Mouse (Mus musculus): ENCODE results near the gene Taar6.

Taar6 gene

GRCm38 (mm10) chr10:23985546-23985945 is at the start of gene Taar6:
Taar6 (minus strand) TSS chr10:23985646.
- DNase-seq (ENCODE audit: low spot score), result no peak

DNA sequence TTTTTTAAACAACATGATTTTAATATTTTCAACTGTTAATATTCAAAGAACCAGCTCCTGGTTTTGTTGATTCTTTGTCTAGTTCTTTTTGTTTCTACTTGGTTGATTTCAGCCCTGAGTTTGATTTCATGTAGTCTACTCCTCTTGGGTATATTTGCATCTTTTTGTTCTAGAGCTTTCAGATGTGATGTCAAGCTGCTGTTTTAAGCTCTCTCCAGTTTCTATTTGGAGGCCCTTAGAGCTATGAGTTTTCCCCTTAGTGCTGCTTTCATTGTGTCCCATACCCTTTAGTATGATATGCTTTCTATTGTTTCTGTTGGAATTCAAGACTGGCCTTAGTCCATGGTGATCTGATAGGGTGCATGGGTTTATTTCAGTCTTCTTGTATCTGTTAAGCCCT is 45.9 kb upstream of the Taar6 start:
- no peak for DNase-seq (ENCODE audit: low spot score)

GRCm38 (mm10) chr10:24026922-24027321 is 41.5 kb upstream of the Taar6 start, which contains the start of gene Taar7d:
Taar7d (plus strand) TSS chr10:24027222.
- DNase-seq (ENCODE audit: low spot score), result no peak

DNA sequence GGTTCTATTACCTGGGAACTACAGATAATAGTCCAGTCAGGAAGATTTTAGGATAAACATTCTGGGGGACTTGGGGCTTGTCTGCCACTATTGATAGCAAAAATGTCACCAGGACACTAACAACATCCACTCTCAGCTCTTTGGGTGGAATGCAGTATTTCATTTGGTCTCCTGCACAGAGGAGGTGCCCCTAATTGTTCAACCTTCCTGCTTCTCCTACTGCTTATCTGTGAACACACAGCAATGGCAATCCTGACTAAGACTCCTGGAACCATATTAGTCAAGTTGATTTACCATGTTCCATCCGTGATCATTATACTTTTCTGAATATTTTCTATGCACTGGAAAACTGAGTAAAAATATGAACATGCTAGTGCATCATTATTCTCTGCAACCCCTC is 22.7 kb upstream of the Taar6 start:
- DNase-seq (ENCODE audit: low spot score), result no peak

- DNase-seq (ENCODE audit: low spot score), result no peak
Observed at GRCm38 (mm10) chr10:24007034-24007433, 21.6 kb upstream of the Taar6 start.

GRCm38 (mm10) chr10:24006442-24006841 is 21.0 kb upstream of the Taar6 start:
- DNase-seq (ENCODE audit: low spot score), result no peak

- DNase-seq (ENCODE audit: low spot score), result no peak
Observed at GRCm38 (mm10) chr10:23999639-24000038, 14.2 kb upstream of the Taar6 start, which contains the start of gene Taar7b. Taar7b (plus strand) TSS chr10:23999939.

DNA sequence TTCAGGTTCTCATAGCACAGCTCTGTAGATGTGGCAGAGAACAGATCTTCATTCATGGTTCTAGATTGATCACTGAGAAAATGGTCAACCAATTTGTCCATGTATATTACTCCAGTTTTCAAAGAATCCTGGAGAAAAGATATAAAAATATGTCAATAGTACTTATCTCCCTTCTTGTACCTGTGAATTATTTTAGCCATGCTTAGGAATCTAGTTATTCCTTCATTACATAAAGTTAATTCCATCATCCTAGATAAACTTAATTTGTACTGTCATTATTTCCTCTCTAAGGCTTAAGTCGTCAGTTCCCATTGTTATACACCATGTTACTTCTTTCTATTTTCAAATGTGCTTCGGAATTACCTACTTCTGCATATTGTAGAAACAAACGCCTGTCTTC is 7.9 kb upstream of the Taar6 start, which contains the start of gene Taar7a:
TSS of gene Taar7a (minus strand) at position 101 of the 400 bp plus-strand sequence.
- no peak for DNase-seq (ENCODE audit: low spot score)

- DNase-seq (ENCODE audit: low spot score), result no peak
Observed at GRCm38 (mm10) chr10:23986419-23986818, 973 bp upstream of the Taar6 start.

- peak; percentile 86 for DNase-seq (ENCODE audit: low spot score)
Observed at GRCm38 (mm10) chr10:23978901-23979705, 6.3 kb downstream of the Taar6 start.

DNA sequence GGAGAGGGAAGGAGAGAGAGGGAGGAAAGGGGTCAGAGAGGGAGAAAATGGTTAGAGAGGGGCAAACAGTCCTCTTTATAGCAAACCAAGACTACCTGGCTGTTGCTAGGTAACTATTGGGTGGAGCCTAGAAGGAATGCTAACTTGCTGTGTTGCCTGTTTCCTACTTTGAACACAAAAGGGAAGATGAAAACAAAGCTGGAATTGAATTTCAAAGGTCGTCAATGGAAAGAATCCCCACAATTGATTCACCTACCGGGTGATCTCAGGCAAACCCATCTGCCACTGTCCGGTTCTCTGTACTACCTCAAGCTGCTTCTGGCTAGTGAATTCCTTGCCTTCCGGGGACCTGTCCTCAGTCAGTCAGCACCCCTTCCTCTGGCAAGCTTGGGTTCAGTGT is 7.5 kb downstream of the Taar6 start:
- DNase-seq (ENCODE audit: low spot score), result no peak

GRCm38 (mm10) chr10:23971256-23971655 is 14.2 kb downstream of the Taar6 start:
- no peak for DNase-seq (ENCODE audit: low spot score)

DNA sequence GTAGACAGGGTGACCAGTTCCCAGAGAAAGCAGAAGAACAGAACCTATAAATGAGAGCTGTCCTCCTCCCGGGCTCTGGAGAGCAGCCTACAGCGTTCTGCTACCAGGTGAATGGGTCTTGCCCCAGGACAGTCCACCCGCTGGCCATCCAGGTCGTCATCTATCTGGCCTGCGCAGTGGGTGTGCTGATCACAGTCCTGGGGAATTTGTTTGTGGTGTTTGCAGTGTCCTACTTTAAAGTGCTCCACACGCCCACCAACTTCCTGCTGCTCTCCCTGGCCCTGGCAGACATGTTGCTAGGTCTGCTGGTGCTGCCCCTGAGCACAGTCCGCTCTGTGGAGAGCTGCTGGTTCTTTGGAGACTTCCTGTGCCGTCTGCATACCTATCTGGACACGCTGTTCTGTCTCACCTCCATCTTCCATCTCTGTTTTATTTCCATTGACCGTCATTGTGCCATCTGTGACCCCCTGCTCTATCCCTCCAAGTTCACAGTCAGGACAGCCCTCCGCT is 14.7 kb downstream of the Taar6 start, which contains the start of gene Taar5:
TSS of gene Taar5 (plus strand) at position 51 of the 510 bp plus-strand sequence.
- DNase-seq (ENCODE audit: low spot score), result no peak

GRCm38 (mm10) chr10:23964921-23965610 is 20.4 kb downstream of the Taar6 start:
- no peak for DNase-seq (ENCODE audit: low spot score)

DNA sequence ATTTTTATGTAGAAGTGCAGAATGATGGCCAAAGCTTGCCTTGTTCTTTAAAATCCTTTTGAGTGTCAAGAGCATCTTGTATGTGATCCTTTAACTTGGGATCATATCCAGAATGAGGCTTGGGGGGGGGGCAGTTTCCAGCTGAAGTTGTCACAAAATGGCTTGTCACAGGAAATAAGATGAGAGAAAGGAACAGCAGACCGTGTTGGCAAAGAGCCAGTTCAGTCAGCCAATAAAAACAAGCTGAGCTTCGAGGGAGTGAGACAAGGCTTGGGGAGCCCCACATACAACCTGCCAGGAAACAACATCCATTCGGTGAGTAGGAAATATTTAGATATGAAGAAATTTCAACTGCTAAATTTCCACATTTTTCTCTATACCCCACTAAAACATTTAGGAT is 22.0 kb downstream of the Taar6 start:
- no peak for DNase-seq (ENCODE audit: low spot score)

- DNase-seq (ENCODE audit: low spot score), result no peak
Observed at GRCm38 (mm10) chr10:23960444-23960915, 25.0 kb downstream of the Taar6 start, which contains the start of gene Taar4. Taar4 (plus strand) TSS chr10:23960494.

GRCm38 (mm10) chr10:23959071-23959470 is 26.4 kb downstream of the Taar6 start:
- no peak for DNase-seq (ENCODE audit: low spot score)

GRCm38 (mm10) chr10:23951714-23952113 is 33.7 kb downstream of the Taar6 start:
- DNase-seq (ENCODE audit: low spot score), result no peak

DNA sequence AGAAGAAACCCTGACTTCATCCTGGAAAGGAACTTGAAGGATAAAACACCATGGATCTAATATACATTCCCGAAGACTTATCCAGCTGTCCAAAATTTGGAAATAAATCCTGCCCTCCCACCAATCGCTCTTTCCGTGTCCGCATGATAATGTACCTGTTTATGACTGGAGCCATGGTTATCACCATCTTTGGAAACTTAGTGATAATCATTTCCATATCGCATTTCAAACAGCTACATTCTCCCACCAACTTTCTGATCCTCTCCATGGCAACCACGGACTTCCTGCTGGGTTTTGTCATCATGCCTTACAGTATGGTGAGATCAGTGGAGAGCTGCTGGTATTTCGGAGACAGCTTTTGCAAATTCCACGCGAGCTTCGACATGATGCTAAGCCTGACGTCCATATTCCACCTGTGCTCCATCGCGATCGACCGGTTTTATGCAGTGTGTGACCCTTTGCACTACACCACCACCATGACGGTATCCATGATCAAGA is 35.9 kb downstream of the Taar6 start, which contains the start of gene Taar3:
TSS of gene Taar3 (plus strand) at position 51 of the 498 bp plus-strand sequence.
- DNase-seq (ENCODE audit: low spot score), result no peak

- no peak for DNase-seq (ENCODE audit: low spot score)
Observed at GRCm38 (mm10) chr10:23948026-23948425, 37.4 kb downstream of the Taar6 start.

DNA sequence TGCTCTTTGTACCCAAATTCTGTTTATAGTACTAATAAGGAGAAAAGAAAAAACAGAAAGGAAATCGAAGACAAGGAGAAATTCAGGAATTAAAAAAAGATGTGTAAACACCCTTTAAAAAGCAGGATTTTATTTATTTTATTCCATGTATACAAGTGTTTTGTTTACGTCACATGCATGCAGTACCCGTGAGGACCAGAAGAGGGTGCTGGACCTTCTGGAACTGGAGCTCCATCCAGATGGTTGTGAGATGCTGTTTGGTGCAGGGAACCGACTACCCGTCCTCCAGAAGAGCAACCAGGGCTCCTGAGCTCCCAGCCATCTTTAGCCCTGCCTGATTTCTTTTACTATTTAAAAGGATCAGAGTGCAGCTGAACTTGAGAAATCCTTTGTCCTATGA is 43.0 kb downstream of the Taar6 start:
- peak; percentile 5 for DNase-seq (ENCODE audit: low spot score)

DNA sequence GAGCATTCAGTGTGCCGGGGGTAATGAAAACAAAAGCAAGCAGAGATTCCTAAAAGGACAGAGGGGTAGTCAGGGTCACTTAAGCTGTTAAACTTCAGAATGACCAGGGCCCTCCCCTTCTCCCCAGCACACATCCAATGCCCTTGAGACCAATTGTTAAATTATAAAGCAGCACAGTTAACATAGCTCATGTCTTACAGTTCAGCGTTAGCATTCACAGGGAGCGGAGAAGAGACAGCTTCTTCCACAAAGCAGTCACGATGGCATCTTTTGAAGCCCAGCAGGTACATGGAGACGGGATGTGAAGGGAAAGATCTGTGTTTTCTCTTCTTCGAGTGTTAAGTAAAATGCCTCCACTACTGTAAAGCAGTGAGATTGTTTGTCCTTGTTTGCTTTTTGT is 47.1 kb downstream of the Taar6 start, which contains the start of gene Taar2:
TSS of gene Taar2 (plus strand) at position 261 of the 400 bp plus-strand sequence.
- DNase-seq (ENCODE audit: low spot score), result no peak
